Mouse (Mus musculus): Measurements from ENCODE around the gene Hbp1. TPM values are rescaled to one million over a fixed set of nuclear protein-coding genes. Genes with fewer than 3 reads are reported as not detected.

Gene Hbp1
- polyA plus RNA-seq, 1 experiment from 2014 or later: 63.3 TPM

- Histone ChIP-seq H3K9ac (ENCODE audit: low read depth, low read length) (no peak overlapping the region), H3K27me3 (replicated peaks; ENCODE audit: control insufficient read depth, insufficient read depth, low read length) (no peaks in the 10 kb centered on the region), H3K9me3 (ENCODE audit: control insufficient read depth) (no peaks in the 10 kb centered on the region), H3K36me3 (ENCODE audit: control insufficient read depth, insufficient read depth) (peaks cover 72% of the 10 kb centered on the region), H3K4me3 (ENCODE audit: low read depth, low read length) (no peak overlapping the region), H3K27ac (ENCODE audit: low read depth, low read length) (no peak overlapping the region), H3K4me2 (replicated peaks; ENCODE audit: low read depth) (no peak overlapping the region), H3K4me1 (replicated peaks; ENCODE audit: control insufficient read depth, insufficient read depth, low read length) (no peaks in the 10 kb centered on the region)
- ATAC-seq: no peak
- 69% methylated on average over 6 of the region's 6 CpGs for WGBS
- TF ChIP-seq CTCF (IDR thresholded peaks at IDR 0.05; ENCODE audit: low read depth): no peak
Observed at GRCm38 (mm10) chr12:31936657-31937300, 13.6 kb downstream of the Hbp1 start.

GRCm38 (mm10) chr12:31931818-31932217 lies 18.5 kb downstream of the Hbp1 start:
- Histone ChIP-seq H3K27me3 (replicated peaks; ENCODE audit: control insufficient read depth, insufficient read depth, low read length) (no peaks in the 10 kb centered on the region), H3K4me2 (replicated peaks; ENCODE audit: low read depth) (no peak overlapping the region), H3K4me1 (replicated peaks; ENCODE audit: control insufficient read depth, insufficient read depth, low read length) (no peaks in the 10 kb centered on the region), H3K27ac (ENCODE audit: low read depth, low read length) (no peak overlapping the region), H3K4me3 (ENCODE audit: low read depth, low read length) (no peak overlapping the region), H3K36me3 (ENCODE audit: control insufficient read depth, insufficient read depth) (peaks cover 67% of the 10 kb centered on the region), H3K9ac (ENCODE audit: low read depth, low read length) (no peak overlapping the region), H3K9me3 (ENCODE audit: control insufficient read depth) (no peaks in the 10 kb centered on the region)
- 94% methylated on average over 3 of the region's 3 CpGs for WGBS
- ATAC-seq: no peak
- no peak for TF ChIP-seq CTCF (IDR thresholded peaks at IDR 0.05; ENCODE audit: low read depth)

GRCm38 (mm10) chr12:31928498-31928897 lies 21.8 kb downstream of the Hbp1 start:
- Histone ChIP-seq H3K27me3 (replicated peaks; ENCODE audit: control insufficient read depth, insufficient read depth, low read length) (no peaks in the 10 kb centered on the region), H3K9me3 (ENCODE audit: control insufficient read depth) (no peaks in the 10 kb centered on the region), H3K9ac (ENCODE audit: low read depth, low read length) (no peak overlapping the region), H3K36me3 (ENCODE audit: control insufficient read depth, insufficient read depth) (peaks cover 62% of the 10 kb centered on the region), H3K27ac (ENCODE audit: low read depth, low read length) (no peak overlapping the region), H3K4me2 (replicated peaks; ENCODE audit: low read depth) (no peak overlapping the region), H3K4me3 (ENCODE audit: low read depth, low read length) (no peak overlapping the region), H3K4me1 (replicated peaks; ENCODE audit: control insufficient read depth, insufficient read depth, low read length) (no peaks in the 10 kb centered on the region)
- no peak for TF ChIP-seq CTCF (IDR thresholded peaks at IDR 0.05; ENCODE audit: low read depth)
- WGBS: 51% methylated on average over 3 of the region's 3 CpGs
- no peak for ATAC-seq

- ATAC-seq: peak; percentile 89
- H3K27ac ChIP-seq (ENCODE audit: low read depth, low read length): peak overlapping the region; percentile 41; the same call in 1 of the 2 replicates
- peaks cover 50% of the 10 kb centered on the region for H3K36me3 ChIP-seq (ENCODE audit: control insufficient read depth, insufficient read depth)
- H3K27me3 ChIP-seq (replicated peaks; ENCODE audit: control insufficient read depth, insufficient read depth, low read length): no peaks in the 10 kb centered on the region
- no peaks in the 10 kb centered on the region for H3K4me1 ChIP-seq (replicated peaks; ENCODE audit: control insufficient read depth, insufficient read depth, low read length)
- no peak overlapping the region for H3K9ac ChIP-seq (ENCODE audit: low read depth, low read length)
- no peaks in the 10 kb centered on the region for H3K9me3 ChIP-seq (ENCODE audit: control insufficient read depth)
- H3K4me2 ChIP-seq (replicated peaks; ENCODE audit: low read depth): no peak overlapping the region
- 43% methylated on average over 4 of the region's 4 CpGs for WGBS
- H3K4me3 ChIP-seq (ENCODE audit: low read depth, low read length): no peak overlapping the region
- peak; percentile 93 for TF ChIP-seq CTCF (IDR thresholded peaks at IDR 0.05; ENCODE audit: low read depth)
Observed at GRCm38 (mm10) chr12:31926661-31927061, 23.7 kb downstream of the Hbp1 start.

GRCm38 (mm10) chr12:31925343-31925742 lies 25.0 kb downstream of the Hbp1 start:
- Histone ChIP-seq H3K36me3 (ENCODE audit: control insufficient read depth, insufficient read depth) (peaks cover 39% of the 10 kb centered on the region), H3K4me2 (replicated peaks; ENCODE audit: low read depth) (no peak overlapping the region), H3K4me1 (replicated peaks; ENCODE audit: control insufficient read depth, insufficient read depth, low read length) (no peaks in the 10 kb centered on the region), H3K27me3 (replicated peaks; ENCODE audit: control insufficient read depth, insufficient read depth, low read length) (no peaks in the 10 kb centered on the region), H3K9ac (ENCODE audit: low read depth, low read length) (no peak overlapping the region), H3K4me3 (ENCODE audit: low read depth, low read length) (no peak overlapping the region), H3K9me3 (ENCODE audit: control insufficient read depth) (no peaks in the 10 kb centered on the region), H3K27ac (ENCODE audit: low read depth, low read length) (no peak overlapping the region)
- 88% methylated on average over 6 of the region's 6 CpGs for WGBS
- ATAC-seq: no peak
- TF ChIP-seq CTCF (IDR thresholded peaks at IDR 0.05; ENCODE audit: low read depth): no peak

- TF ChIP-seq CTCF (IDR thresholded peaks at IDR 0.05; ENCODE audit: low read depth): no peak
- Histone ChIP-seq H3K27ac (ENCODE audit: low read depth, low read length) (no peak overlapping the region), H3K4me1 (replicated peaks; ENCODE audit: control insufficient read depth, insufficient read depth, low read length) (no peaks in the 10 kb centered on the region), H3K4me2 (replicated peaks; ENCODE audit: low read depth) (no peak overlapping the region), H3K9me3 (ENCODE audit: control insufficient read depth) (no peaks in the 10 kb centered on the region), H3K27me3 (replicated peaks; ENCODE audit: control insufficient read depth, insufficient read depth, low read length) (no peaks in the 10 kb centered on the region), H3K9ac (ENCODE audit: low read depth, low read length) (no peak overlapping the region), H3K36me3 (ENCODE audit: control insufficient read depth, insufficient read depth) (peaks cover 42% of the 10 kb centered on the region), H3K4me3 (ENCODE audit: low read depth, low read length) (no peak overlapping the region)
- ATAC-seq: no peak
- 60% methylated on average over 3 of the region's 3 CpGs for WGBS
Observed at GRCm38 (mm10) chr12:31924135-31924534, 26.2 kb downstream of the Hbp1 start.

Measured in intestine, postnatal 0 days (tissue).